In the genomic region with DNA sequence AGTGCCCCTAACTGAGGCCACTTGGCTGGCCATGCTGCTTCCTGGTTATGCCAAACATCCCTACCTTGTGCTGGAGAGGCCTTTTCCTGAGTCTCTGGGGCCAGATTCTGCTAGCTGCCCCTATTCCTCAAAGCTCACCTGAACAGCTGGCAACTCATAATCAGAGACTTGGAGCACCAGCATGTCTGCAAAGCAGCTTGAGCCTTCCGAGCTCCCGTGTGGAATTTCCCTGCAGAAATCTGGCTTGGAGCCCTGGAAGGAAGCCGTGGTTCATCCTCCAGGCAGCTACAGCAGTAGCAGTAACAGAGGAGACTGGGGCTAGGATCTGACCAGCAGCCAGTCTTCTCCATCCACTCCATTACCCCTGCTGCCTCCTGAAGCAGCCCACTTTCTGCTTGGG, we compare ENCODE assay signal across 9 mouse cellular contexts. TPM values are rescaled to one million over a fixed set of nuclear protein-coding genes. Genes with fewer than 3 reads are reported as not detected.
A peak's percentile ranks its signal among the peaks of the same experiment; 100 is the strongest.
DNase-seq lines count a peak whose midpoint lies in the region; ATAC-seq and TF ChIP-seq lines count a peak whose summit lies in the region.
"Had no signal": no experiment of that assay in that cellular context is flagged by ENCODE, and none has a peak within 500 bp of the region (broad histone marks: within the 10 kb centered on the region; RNA-seq: fewer than 3 reads in every experiment).

No protein-coding gene starts in this region.

- H3K27me3 ChIP-seq in hindbrain, embryonic 12.5 days, result no peaks in the 10 kb centered on the region
- H3K27me3 ChIP-seq in hindbrain, embryonic 14.5 days (ENCODE audit: control insufficient read depth, insufficient read depth, low read length), result no peaks in the 10 kb centered on the region
- H3K27me3 ChIP-seq in intestine, postnatal 0 days (replicated peaks; ENCODE audit: control insufficient read depth, insufficient read depth, low read length), result no peaks in the 10 kb centered on the region

- no peaks in the 10 kb centered on the region for H3K9me3 ChIP-seq in hindbrain, embryonic 12.5 days (replicated peaks)
- H3K9me3 ChIP-seq in hindbrain, embryonic 14.5 days (ENCODE audit: control insufficient read depth, low read length), result no peaks in the 10 kb centered on the region
- no peaks in the 10 kb centered on the region for H3K9me3 ChIP-seq in intestine, postnatal 0 days (ENCODE audit: control insufficient read depth)

- H3K4me2 ChIP-seq in hindbrain, embryonic 12.5 days (replicated peaks), result no peak overlapping the region
- H3K4me2 ChIP-seq in hindbrain, embryonic 14.5 days (replicated peaks), result no peak overlapping the region
- no peak overlapping the region for H3K4me2 ChIP-seq in intestine, postnatal 0 days (replicated peaks; ENCODE audit: low read depth)

- 89% methylated on average over 3 of the region's 3 CpGs for WGBS in hindbrain, embryonic 12.5 days
- 88% methylated on average over 3 of the region's 3 CpGs for WGBS in hindbrain, embryonic 14.5 days
- 73% methylated on average over 3 of the region's 3 CpGs for WGBS in intestine, postnatal 0 days

- no peak for TF ChIP-seq CTCF in intestine, postnatal 0 days (IDR thresholded peaks at IDR 0.05; ENCODE audit: low read depth)

- H3K4me3 ChIP-seq in hindbrain, embryonic 12.5 days, result no peak overlapping the region
- H3K4me3 ChIP-seq in hindbrain, embryonic 14.5 days (replicated peaks; ENCODE audit: low read length), result no peak overlapping the region
- H3K4me3 ChIP-seq in intestine, postnatal 0 days (ENCODE audit: low read depth, low read length), result no peak overlapping the region

- no peak for ATAC-seq in hindbrain, embryonic 12.5 days (ENCODE audit: low FRiP score)
- ATAC-seq in hindbrain, embryonic 14.5 days (ENCODE audit: low FRiP score), result no peak
- peak; percentile 47 for ATAC-seq in cerebellum, adult (ENCODE audit: insufficient number of reproducible peaks, low FRiP score, low TSS enrichment)
- no peak for ATAC-seq in megakaryocyte progenitor cell, adult 5-6 weeks (replicated peaks; ENCODE audit: poor library complexity)
- no peak for ATAC-seq in intestine, postnatal 0 days

- DNase-seq in hindbrain, embryonic 14.5 days (ENCODE audit: low spot score), result no peak
- DNase-seq in heart, adult 9 months (ENCODE audit: low spot score in 2 of 2), result peak; percentile 59 to 64
- peak; percentile 39 for DNase-seq in left cerebral cortex, postnatal 4 days
- DNase-seq in embryo, embryonic 10 days (ENCODE audit: low spot score), result no peak

- no peaks in the 10 kb centered on the region for H3K4me1 ChIP-seq in hindbrain, embryonic 12.5 days
- H3K4me1 ChIP-seq in hindbrain, embryonic 14.5 days (replicated peaks; ENCODE audit: control insufficient read depth, insufficient read depth, low read length), result no peaks in the 10 kb centered on the region
- no peaks in the 10 kb centered on the region for H3K4me1 ChIP-seq in intestine, postnatal 0 days (replicated peaks; ENCODE audit: control insufficient read depth, insufficient read depth, low read length)

- peaks cover 61% of the 10 kb centered on the region for H3K36me3 ChIP-seq in hindbrain, embryonic 12.5 days
- peaks cover 77% of the 10 kb centered on the region for H3K36me3 ChIP-seq in hindbrain, embryonic 14.5 days (replicated peaks; ENCODE audit: control insufficient read depth, insufficient read depth)
- peaks cover 38% of the 10 kb centered on the region for H3K36me3 ChIP-seq in intestine, postnatal 0 days (ENCODE audit: control insufficient read depth, insufficient read depth)

- 0 out of 2 replicates have a peak overlapping the region, but pooled peaks have one; percentile 10 for H3K9ac ChIP-seq in hindbrain, embryonic 12.5 days
- no peak overlapping the region for H3K9ac ChIP-seq in hindbrain, embryonic 14.5 days
- H3K9ac ChIP-seq in intestine, postnatal 0 days (ENCODE audit: low read depth, low read length), result no peak overlapping the region

- intact Hi-C loops in left cerebral cortex, postnatal 4 days (cut with DNase I), result no loop called here

- no peak overlapping the region for H3K27ac ChIP-seq in hindbrain, embryonic 12.5 days
- no peak overlapping the region for H3K27ac ChIP-seq in hindbrain, embryonic 14.5 days
- no peak overlapping the region for H3K27ac ChIP-seq in intestine, postnatal 0 days (ENCODE audit: low read depth, low read length)
- H3K27ac ChIP-seq: macrophage had no signal

RNA-seq across cellular contexts. Expression of gene Lime1, which starts 6.0 kb away (rescaled TPM):
- 37.8 and 41.8 TPM in 2 replicates for polyA plus RNA-seq in hindbrain, embryonic 12.5 days (2016; fragmentation: Nextera tagmentation; extraction: Ambion mirVana)
- polyA plus RNA-seq in hindbrain, embryonic 14.5 days (2014; fragmentation: Nextera tagmentation; extraction: Ambion mirVana), result 39.7 and 47.4 TPM in 2 replicates
- total RNA-seq in left cerebral cortex, postnatal 4 days (2021), result 10 to 100 TPM; 40.8 to 44.9 TPM
- total RNA-seq in megakaryocyte progenitor cell, adult 5-6 weeks (2015), result 25.4 and 26.5 TPM in 2 replicates
- 12.7 and 18.1 TPM in 2 replicates for total RNA-seq in megakaryocyte progenitor cell, adult 5-6 weeks (2017)
- 6.7 and 8.6 TPM in 2 replicates for polyA plus RNA-seq in intestine, postnatal 0 days (2015; fragmentation: Nextera tagmentation; extraction: Ambion mirVana)

RNA-seq across cellular contexts. Expression of gene Arfrp1, which starts 20.7 kb away (rescaled TPM):
- polyA plus RNA-seq in hindbrain, embryonic 12.5 days (2016; fragmentation: Nextera tagmentation; extraction: Ambion mirVana), result 68.5 and 76.6 TPM in 2 replicates
- polyA plus RNA-seq in hindbrain, embryonic 14.5 days (2014; fragmentation: Nextera tagmentation; extraction: Ambion mirVana), result 62.3 and 63.3 TPM in 2 replicates
- 10 to 100 TPM; 57.3 to 60.3 TPM for total RNA-seq in left cerebral cortex, postnatal 4 days (2021)
- 26.8 and 28.6 TPM in 2 replicates for total RNA-seq in megakaryocyte progenitor cell, adult 5-6 weeks (2015)
- total RNA-seq in megakaryocyte progenitor cell, adult 5-6 weeks (2017), result 62.1 and 70.2 TPM in 2 replicates
- 32.1 TPM in 2 replicates for polyA plus RNA-seq in intestine, postnatal 0 days (2015; fragmentation: Nextera tagmentation; extraction: Ambion mirVana)

RNA-seq across cellular contexts. Expression of gene Zgpat, which starts 21.2 kb away (rescaled TPM):
- 71.7 and 74.7 TPM in 2 replicates for polyA plus RNA-seq in hindbrain, embryonic 12.5 days (2016; fragmentation: Nextera tagmentation; extraction: Ambion mirVana)
- polyA plus RNA-seq in hindbrain, embryonic 14.5 days (2014; fragmentation: Nextera tagmentation; extraction: Ambion mirVana), result 66.7 and 67.6 TPM in 2 replicates
- total RNA-seq in left cerebral cortex, postnatal 4 days (2021), result 10 to 100 TPM; 73.9 to 83.5 TPM
- total RNA-seq in megakaryocyte progenitor cell, adult 5-6 weeks (2015), result 7.0 and 8.2 TPM in 2 replicates
- 38.2 and 48.2 TPM in 2 replicates for total RNA-seq in megakaryocyte progenitor cell, adult 5-6 weeks (2017)
- polyA plus RNA-seq in intestine, postnatal 0 days (2015; fragmentation: Nextera tagmentation; extraction: Ambion mirVana), result 23.8 and 25.7 TPM in 2 replicates

Comparison
In these comparisons a context has a peak if more than half of its experiments do, and no peak if none do; other contexts are left out.
1. DNase-seq: peak in heart, adult 9 months (2 of 2) and left cerebral cortex, postnatal 4 days (single experiment); none in hindbrain, embryonic 14.5 days (single experiment) and embryo, embryonic 10 days (single experiment).